Mouse (Mus musculus) ES-E14 (cell line): ENCODE results near the gene Tctex1d1.

ENCODE experiments used
- HCFC1 ChIP-seq: IDR thresholded peaks from 2 replicates; pipeline ENCODE4 v1.6.1; 2012; ENCODE audit warnings: low read length, inconsistent platforms, borderline replicate concordance; ENCODE audit not compliant: insufficient read depth
- ZNF384 ChIP-seq: IDR thresholded peaks from 2 replicates; pipeline ENCODE4 v1.6.1; 2012; ENCODE audit warnings: low read depth, low read length, inconsistent platforms

GRCm38 (mm10) chr4:102930679-102931078 is 47.7 kb upstream of the Tctex1d1 start:
- TF ChIP-seq HCFC1 (no peak), ZNF384 (no peak)
